Mouse (Mus musculus) spleen, adult 18-20 months (tissue): ENCODE results near the gene Sstr4.

Source experiments
- DNase-seq, 2 experiments: peaks; one replicate each; pipeline ENCODE4 v3.0.0; 2022; ENCODE audit warnings: mixed read lengths in 2 of 2

Gene Sstr4

DNA sequence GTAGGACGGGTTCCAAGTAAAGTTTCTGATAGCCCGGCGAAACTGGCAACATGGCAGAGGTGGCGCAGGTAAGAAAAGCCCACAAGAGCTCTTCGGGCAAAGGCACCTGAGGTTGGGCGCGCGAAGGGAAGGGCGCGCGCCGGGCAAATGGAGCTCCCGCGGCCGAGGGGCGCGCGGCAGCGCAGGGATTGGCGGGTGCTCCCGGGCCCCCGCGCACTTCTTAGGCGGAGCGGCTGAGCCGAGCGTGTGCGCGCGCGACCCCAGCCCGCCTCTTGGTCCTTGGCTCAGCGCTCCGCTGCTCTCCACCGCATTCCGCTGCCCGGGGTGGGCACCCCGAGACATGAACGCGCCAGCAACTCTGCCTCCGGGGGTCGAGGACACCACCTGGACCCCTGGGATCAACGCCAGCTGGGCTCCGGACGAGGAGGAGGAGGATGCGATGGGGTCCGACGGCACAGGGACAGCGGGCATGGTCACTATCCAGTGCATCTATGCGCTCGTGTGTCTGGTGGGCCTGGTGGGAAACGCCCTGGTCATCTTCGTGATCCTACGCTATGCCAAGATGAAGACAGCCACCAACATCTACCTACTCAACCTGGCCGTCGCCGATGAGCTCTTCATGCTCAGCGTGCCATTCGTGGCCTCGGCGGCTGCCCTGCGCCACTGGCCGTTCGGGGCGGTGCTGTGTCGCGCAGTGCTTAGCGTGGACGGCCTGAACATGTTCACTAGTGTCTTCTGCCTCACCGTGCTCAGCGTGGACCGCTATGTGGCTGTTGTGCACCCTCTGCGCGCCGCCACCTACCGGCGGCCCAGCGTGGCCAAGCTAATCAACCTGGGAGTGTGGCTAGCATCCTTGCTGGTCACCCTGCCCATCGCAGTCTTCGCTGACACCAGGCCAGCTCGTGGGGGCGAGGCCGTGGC, at the start of gene Sstr4:
Gene Sstr4 (plus strand): TSS at position 214 of the 921 bp plus-strand sequence.
- DNase-seq, result peak; percentile 15 to 41

DNA sequence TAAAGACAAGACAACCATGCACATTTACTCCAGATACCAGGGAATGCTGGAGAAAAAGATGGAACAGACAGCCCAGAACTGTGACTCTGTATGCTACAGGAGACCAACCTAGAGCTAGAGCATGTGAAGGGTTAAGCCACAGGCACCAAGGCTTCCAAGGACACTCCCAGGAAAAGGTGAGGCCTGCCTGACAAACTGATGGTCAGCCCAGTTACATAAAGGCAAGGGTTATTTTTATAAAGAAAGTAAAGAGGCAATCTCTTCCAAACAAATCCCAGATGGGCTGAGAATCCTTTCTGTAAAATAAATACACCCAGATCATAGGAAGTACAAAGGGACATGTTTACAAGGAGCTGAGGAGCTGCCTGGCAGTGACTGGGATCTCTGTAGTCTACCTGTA, 49.8 kb upstream of the Sstr4 start:
- no peak for DNase-seq

DNA sequence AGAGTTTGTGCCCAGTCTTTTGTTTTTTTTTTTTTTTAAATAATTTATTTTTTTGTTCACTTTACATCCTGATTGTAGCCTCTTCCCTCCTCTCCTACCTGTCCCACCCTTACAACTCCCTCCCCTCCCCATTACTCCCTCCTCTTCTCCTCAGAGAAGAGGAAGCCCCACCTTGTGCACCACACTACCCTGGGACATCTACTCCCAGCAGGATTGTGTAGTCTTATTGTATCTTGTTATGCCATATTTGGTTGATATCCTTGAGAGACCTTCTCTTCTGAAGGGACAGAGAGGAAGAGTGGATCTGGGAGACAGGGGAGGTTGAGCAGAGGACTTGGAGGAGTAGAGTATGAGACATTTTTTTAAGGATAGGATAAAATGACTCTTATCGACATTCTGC, 48.2 kb upstream of the Sstr4 start:
- DNase-seq, result no peak

DNA sequence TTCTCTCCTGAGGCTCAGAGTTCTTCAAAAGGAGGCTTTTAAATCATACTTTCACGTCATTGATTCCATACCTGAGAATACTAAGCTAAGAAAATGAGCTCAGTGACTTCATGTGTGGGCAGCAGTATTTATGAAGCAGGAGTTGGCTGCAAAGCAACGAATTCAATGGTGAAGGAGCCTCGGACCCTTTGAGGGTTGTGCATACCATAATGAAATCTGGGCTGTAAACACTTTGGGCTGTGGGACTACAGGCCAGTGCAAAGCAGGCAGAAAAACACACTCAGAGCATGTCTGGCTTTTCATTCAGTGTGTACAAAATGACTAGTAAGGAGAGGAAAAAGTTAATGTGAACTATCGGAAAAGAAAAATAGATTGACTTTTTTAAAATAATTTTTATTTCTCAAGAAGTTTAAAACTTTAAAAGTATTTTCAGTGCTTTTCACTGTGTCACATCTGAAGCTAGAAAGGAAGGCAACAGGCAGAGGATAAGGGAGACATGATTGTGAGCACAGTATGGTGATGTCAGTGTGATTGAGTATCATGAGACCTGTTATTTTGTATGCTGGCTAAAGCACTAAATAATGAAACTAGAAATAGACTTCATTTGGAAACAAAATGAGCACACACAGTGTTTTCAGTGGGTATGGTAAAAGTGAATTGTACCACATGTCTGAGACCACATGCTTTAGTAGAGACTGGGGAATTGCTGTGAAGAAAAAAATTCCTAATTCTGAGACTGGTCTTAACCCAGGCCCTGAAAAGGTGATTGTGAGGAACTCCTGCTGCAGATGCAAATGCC, 45.4 kb upstream of the Sstr4 start:
- DNase-seq, result no peak

DNA sequence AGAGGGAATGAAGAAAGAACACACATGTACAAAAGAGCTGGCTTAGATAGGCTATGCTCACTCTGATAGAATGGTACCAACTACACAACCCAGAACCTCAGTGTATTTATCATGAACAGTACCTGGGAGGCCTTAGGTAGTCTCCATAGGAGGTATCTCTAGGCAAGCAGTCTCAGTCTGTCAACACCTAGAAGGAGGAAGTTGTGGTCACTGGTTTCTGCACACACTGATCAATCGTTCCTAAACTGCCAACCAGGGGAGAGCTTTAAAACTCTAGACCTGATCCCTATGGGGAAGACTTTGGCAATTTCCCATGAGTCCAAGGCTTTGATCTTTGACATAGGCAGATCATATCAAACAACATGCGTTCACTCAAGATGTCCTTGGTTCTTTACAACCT, 44.7 kb upstream of the Sstr4 start:
- DNase-seq, result no peak

DNA sequence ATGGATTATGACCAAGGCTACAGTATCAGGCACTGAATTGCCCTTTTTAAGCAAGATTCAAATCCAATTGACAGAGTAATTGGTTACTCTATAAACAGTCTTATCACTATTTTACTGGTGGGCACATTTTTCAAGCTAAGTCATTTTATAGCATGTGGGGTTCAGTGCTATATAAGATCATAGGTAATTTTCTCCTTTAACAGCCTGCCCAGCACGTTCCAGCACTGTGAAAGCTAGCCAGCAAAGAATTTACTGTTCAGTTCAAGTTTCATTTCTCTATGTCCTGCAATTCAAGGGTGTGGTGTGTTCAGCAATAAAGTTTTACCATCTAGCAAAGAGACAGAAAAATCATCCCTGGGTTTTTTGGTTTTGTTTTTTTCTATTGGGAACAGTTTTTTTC, 42.5 kb upstream of the Sstr4 start:
- DNase-seq, result no peak

DNA sequence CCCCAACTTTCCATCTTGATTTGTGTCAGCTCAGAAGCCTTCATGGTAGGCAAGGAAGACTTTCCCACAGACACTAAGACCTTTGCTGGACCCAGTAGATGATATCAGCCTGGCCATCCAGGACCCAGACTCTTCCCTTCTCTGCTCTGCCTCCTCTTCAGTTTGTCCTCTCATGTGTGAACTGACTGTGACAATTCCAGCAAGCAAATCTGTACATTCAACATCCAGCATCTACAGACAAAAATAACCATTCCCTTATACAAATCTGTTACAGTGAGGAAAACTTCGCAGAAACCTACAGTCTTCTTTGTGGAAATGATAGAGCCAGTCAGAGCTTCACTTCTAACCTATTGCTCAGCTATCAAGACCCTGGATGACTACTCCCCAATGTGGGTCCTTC, 38.0 kb upstream of the Sstr4 start:
- DNase-seq, result no peak

DNA sequence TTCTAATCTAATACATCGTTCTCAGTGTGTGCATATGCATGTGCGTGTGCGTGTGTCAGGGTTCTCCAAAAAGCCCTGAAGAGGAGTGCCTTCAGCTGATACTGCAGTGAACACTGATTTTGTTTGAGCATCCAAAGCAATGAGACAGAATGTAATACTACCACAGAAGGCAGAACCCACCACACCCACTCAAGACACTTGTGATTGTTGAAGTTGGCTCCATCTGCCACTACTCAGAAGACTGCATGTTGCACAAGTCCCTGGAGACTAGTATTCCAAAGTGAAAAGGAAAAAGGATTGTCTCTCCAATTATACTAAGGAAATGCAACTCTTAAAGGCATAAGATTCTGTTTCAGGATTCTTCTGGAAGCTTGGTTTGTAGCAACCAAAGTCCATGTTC, 30.6 kb upstream of the Sstr4 start:
- no peak for DNase-seq

DNA sequence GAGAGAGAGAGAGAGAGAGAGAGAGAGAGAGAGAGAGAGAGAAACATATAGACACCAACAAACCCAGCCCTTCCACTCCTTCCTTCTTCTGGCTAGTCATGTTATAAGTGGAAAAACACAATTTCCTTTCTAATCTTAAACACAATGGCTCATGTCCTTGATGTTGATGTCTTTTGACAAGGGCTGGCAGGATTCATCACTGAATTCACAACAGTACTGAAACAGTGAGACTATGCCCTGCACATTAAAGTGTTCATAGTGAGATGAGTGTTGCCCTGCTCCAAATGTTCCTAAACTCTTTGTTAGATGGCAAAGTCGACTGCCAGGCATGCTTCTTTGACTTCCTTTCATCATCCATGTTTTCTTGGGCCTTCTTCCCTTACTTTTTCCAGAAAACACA, 29.9 kb upstream of the Sstr4 start:
- no peak for DNase-seq

DNA sequence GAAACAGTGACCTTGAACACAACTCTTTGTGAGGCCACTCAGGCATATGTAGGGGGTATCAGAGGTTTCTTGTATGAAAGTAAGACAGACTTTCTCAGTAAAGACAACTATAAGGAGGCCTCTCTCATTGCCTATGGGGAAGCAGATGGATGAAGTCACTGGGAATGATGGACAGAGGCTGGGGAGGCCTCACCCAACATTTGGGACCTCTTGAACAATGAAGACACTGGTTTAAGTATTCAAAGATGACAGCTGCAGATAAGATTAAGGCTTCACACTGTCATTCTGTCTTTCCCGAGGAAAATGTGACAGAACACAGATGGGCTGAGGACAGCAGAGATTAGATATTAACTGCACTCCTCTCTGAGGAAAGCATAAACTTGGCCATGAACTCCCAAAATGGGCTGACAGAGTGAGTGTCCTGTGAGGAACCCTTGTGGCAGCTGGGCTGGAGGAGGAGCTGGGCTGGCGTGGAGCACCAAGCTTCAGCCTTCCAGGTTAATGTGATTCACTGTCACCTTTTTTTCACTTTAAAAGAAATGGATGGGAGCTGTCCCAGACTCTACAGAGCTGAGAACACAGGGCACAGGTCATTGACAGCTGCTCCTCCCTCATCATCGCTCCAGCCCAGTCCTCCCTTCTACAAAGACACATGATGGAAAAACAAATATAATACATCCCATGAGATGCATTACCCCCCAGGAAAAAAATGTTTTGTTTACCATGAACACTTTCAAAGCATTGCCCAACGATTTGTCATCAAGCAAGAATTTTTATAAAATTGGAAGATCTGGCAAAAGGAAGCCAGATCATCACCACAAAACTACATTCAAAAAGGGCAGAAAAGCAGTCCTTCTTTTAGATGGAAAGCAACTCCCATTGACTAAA, 23.2 kb upstream of the Sstr4 start:
- DNase-seq, result no peak

DNA sequence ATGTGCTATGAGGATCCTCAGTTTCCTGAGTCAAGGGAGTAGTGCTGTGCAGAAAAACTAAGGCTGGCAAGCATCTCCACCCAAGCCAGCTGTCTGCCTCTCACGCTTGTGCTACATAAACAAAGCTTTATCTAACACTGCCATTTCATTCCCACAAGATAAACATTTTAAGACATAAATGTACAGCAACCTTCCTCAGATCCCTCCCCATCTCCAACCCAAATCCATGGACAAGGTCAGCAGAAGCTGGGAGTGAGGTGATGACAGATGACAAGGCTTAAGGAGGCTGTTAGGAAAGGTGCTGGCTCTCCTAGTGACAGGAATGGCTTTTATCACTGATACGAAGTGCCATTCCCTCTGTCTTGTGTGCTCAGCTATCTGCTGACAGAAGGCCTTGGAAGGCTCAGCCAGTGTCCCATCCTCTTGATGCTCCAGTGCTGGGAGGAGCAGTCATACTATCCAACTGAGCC, 21.5 kb upstream of the Sstr4 start:
- DNase-seq, result no peak

DNA sequence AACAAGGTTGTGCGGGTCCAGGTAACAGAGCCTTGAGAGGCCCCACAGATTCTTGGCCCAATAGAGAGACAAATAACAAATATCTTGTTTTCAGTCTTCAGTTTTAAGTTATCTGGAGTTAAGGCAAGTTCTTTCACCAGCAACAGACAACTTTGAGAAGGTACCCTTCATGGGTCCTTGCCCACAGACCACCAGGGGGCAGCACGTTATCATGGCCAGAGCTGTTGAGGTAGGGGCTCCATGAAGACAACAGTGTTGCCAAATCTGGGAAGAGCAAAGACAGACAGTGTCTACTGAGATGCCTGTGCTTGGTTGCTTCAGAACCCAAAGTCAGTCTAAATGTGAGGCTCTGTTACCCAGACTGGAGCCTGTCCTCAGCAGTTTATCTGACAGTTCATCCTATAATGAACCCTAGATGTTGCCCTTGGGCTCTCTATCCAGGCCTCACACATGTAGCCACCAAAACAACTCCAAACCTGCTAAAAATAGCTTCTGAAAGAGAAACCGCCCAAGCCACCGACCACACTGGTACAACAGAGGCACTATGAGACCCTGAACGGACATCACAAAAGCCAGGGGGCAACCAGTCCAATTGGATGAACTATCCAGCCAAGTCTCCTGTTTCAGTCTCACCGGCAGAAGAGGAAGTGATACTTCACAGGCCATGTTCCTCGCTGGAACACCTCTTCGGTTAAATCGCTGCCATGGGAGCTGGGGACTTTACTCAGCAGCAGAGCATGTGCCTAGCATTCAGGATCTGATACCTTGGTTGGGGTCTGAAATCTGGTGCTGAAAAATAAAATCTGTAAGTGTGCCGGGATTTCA, 19.6 kb upstream of the Sstr4 start:
- peak; percentile 32 to 68 for DNase-seq

DNA sequence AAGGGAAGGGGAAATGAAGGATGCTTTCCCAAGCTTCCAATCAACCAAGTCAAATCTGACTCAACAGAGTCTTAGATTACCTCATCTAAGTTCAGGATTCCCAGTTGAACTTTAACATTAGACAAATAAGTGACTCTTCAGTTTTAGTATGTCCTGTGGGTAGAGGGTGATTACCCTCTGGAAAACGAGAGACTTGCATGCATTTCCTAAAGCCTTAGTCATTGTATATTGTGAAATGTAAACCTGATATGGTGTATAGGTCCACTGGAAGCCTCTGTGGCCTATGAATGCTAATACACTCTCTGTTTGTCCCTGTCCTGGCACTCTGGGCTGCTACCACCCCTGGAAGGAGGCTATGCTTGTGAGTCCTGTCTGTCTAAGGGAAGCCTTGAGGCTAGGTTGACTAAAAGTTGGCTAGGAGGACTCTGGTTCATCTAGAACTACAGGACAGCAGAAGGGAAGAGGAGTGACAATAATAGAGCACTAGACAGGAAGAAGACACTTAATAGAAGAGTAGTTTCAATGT, 16.3 kb upstream of the Sstr4 start:
- DNase-seq, result no peak

DNA sequence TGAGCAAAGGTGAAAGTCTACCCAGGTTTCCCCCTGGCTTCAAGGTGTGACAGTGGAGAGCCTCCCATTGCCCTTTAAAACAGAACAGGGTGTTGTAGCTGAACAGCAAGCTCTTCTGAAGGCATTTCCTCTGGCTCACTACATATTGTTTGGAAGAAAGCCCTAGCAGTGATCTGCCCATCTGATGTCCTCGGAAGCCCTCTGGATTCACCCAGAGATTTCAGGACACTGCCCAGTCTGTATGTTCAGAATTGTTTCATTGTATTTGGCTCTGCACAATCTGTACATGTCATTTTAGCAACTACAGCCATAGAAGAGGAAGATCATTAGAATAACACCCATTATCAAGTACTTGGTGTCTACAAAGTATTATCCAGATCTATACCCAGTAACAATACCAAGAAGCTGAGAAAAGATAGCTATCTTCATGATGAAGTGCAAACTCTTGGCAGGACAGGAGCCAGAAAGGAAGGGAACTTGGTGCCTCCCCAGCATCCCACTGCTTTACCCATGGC, 15.2 kb upstream of the Sstr4 start:
- no peak for DNase-seq

DNA sequence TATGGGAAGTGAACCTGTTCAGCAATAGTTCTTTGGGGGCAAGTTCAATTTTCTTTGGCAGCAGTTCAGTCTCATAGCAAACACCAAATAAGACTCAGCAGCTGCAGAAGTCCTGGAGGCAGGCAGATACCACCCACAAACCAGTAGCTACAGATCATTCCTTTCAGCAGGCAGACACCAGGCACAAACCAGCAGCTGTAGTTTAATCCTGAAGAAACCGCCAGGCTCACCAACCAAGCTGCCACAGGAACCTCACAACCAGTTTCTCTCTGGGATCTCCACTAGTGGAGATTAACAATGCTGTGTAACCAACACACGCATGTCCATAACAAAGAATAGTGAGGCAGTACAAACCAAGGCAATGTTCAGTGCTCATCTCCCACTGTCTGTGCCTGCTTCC, 14.1 kb upstream of the Sstr4 start:
- no peak for DNase-seq

DNA sequence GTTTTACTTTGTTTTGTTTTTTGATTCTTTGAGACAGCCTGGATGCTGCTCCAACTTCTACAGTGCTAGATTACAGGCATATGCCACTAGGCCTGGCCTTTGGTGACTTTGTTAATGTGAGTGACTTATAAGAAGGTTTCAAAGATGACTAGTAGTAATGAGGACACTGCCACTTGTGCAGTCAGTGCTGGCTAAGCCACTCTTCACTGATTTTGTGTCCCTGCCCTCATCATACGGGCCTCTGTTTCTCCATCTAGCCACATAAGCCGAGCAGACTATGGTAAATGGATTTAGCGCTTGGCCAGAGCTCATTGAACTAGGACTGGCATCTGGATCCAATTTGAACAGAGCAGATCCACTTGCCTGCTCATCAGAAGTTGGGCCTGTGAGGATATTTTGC, 8.7 kb upstream of the Sstr4 start:
- DNase-seq, result no peak

DNA sequence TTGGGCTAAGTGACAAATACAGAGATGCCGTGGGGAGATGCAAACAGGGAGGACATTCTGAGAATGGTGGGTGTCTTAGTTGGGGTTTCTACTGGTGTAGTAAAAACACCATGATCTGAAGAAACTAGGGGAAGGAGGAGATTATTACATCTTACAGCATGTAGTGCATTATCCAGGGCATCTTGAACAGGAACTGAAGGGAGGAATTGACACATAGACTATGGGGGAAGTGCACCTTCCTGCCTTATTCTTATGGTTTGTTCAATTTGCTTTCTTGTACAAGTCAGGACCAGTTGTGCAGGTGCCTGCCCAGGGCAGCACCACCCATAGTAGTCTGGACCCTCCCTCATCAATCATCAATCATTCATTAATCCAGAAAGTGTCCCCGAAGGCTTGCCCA, 8.2 kb upstream of the Sstr4 start:
- no peak for DNase-seq

DNA sequence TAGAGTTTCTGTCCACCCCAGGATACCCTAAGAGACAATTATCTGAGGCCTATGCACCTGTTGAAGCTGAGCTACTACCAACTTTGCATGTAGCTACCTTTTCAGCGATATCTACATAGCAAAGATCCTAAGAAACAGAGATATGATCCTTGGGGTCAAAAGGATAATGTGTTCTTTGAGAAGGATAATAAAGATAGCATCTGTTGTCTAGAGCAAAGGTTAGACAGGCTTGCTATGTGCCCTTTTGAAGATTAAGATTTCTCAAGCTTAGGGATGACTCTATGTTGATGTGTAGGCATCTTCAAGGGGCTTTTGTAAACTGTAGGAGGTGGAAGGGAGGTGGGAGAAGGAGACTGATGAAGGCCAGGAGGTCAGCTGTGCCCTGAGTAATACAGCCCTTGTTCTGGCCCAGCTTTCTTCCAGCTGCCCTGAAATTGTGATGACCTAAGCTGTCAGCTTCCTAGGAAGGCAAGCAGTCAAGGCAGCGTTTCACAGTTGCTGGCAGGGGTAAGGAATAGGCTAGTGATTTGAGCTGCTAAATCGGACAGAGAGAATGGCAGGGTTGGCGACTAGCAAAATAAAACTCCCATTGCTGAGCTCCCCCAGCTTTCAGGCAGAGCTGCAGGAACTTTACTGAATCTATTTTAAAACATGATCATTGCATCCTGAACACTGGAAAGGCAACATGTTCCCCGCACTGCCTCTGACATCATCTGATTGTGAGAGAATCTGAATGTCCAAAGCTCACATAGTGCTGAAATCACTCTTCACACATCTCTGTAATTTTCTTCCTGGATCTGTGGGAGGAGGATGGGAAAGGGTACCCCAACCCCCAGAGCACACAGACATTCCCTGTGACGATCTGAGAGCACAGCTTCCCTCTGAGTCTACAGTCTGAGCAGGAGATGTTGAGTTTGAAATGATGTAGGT, 7.2 kb upstream of the Sstr4 start:
- no peak for DNase-seq

DNA sequence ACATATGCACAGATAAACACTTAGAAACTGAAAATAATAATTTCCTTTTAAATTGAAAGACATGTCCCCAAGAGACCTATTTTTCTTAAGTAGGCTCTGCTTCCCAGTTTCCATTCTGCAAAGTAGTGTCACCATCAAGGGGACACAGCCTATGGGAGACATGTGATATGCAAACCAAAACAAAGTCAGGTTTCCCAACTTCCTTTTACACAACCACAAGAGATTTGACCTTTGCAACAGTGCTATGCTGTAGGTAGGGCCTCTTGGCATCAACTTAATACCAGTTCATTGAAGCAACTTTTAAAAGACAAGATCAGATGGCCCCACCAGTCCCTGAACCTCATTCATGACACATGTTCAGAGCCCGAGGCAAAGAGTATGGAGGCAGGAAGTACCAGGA, 2.0 kb upstream of the Sstr4 start:
- no peak for DNase-seq

DNA sequence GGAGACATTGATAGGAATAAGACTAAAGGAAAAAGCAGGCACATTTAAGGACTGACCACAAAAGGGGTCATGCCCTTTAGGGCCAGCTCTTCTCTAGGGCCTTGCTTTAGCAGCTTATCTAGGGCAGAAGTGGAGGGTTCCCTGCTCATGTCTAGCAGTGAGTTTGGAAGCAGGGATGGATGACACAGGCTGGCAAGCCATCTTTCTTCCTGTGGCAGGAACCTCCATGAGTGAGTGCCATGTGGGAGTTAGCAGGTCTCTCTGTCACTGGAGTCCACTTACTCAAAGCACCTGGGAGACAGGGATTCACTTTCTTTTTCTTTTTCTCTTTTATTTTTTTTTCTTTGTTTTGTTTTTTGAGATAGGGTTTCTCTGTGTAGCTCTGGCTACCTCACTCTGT, 1.3 kb upstream of the Sstr4 start:
- DNase-seq, result no peak
